Mouse (Mus musculus): ENCODE measurements around the gene Fkbp4. TPM values are rescaled to one million over a fixed set of nuclear protein-coding genes. Genes with fewer than 3 reads are reported as not detected.
A peak's percentile ranks its signal among the peaks of the same experiment; 100 is the strongest.

The Fkbp4 gene
- 156 and 174 TPM in 2 replicates for polyA plus RNA-seq (2015; fragmentation: Nextera tagmentation; extraction: Ambion mirVana)

DNA sequence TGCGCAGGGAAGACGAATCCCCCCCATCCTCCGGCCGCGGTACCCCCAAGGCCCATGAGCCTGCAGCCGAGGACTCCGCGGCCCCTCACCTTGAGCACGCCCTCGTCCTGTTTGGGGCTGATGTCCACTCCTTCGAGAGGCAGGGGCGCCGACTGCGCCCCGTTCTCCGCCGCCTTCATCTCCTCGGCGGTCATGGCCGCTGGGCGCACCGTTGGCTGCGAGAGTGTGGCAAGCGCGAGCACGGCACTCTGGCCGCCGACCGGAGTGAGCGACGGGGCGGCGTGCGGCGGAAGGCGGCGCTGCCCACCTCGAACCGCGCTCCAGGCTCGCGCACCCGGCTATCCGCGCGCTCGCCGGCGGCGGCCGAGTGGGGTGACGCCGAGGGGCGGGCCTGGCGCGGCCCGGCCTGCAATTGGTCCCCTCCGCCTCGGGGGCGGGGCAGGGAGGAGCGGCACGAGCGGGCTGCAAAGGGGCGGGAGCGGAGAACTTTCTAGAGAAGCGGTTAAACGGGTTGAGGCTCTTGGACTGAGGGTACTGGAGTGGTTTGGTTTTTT lies at the start of gene Fkbp4:
TSS of gene Fkbp4 (minus strand) at position 361 of the 554 bp plus-strand sequence.
- Histone ChIP-seq H3K9ac (ENCODE audit: low read depth, low read length) (peak within 1 kb of the TSS; percentile 87), H3K9me3 (replicated peaks; ENCODE audit: control insufficient read depth, low read length) (no peaks in the 10 kb centered on the region), H3K36me3 (ENCODE audit: control insufficient read depth, insufficient read depth) (peaks cover 19% of the 10 kb centered on the region), H3K4me3 (ENCODE audit: low read depth, low read length) (peak within 1 kb of the TSS; percentile 89), H3K27ac (ENCODE audit: low read length) (peak within 1 kb of the TSS; percentile 88), H3K27me3 (ENCODE audit: control insufficient read depth, insufficient read depth, low read depth, low read length) (no peaks in the 10 kb centered on the region), H3K4me2 (ENCODE audit: low read depth, low read length) (peak within 1 kb of the TSS; percentile 98), H3K4me1 (ENCODE audit: control insufficient read depth, low read depth, low read length) (peaks cover 41% of the 10 kb centered on the region)
- ATAC-seq (ENCODE audit: low read depth) = peak; percentile 95
- under 1% methylated on average over 66 of the region's 67 CpGs for WGBS (ENCODE audit: insufficient replicate concordance)

GRCm38 (mm10) chr6:128487736-128488135 lies 49.3 kb upstream of the Fkbp4 start:
- Histone ChIP-seq H3K4me1 (ENCODE audit: control insufficient read depth, low read depth, low read length) (no peaks in the 10 kb centered on the region), H3K27ac (ENCODE audit: low read length) (no peak overlapping the region), H3K27me3 (ENCODE audit: control insufficient read depth, insufficient read depth, low read depth, low read length) (no peaks in the 10 kb centered on the region), H3K9me3 (replicated peaks; ENCODE audit: control insufficient read depth, low read length) (no peaks in the 10 kb centered on the region), H3K4me2 (ENCODE audit: low read depth, low read length) (no peak overlapping the region), H3K36me3 (ENCODE audit: control insufficient read depth, insufficient read depth) (peaks cover 6% of the 10 kb centered on the region), H3K4me3 (ENCODE audit: low read depth, low read length) (no peak overlapping the region), H3K9ac (ENCODE audit: low read depth, low read length) (no peak overlapping the region)
- ATAC-seq (ENCODE audit: low read depth) = no peak
- 67% methylated on average over 11 of the region's 11 CpGs for WGBS (ENCODE audit: insufficient replicate concordance)

- Histone ChIP-seq H3K4me2 (ENCODE audit: low read depth, low read length) (peak overlapping the region; percentile 12; the same call in 1 of the 2 replicates), H3K27ac (ENCODE audit: low read length) (no peak overlapping the region), H3K4me1 (ENCODE audit: control insufficient read depth, low read depth, low read length) (no peaks in the 10 kb centered on the region), H3K9me3 (replicated peaks; ENCODE audit: control insufficient read depth, low read length) (no peaks in the 10 kb centered on the region), H3K9ac (ENCODE audit: low read depth, low read length) (no peak overlapping the region), H3K36me3 (ENCODE audit: control insufficient read depth, insufficient read depth) (no peaks in the 10 kb centered on the region), H3K27me3 (ENCODE audit: control insufficient read depth, insufficient read depth, low read depth, low read length) (no peaks in the 10 kb centered on the region), H3K4me3 (ENCODE audit: low read depth, low read length) (no peak overlapping the region)
- ATAC-seq (ENCODE audit: low read depth) = peak; percentile 80
- 14% methylated on average over 26 of the region's 26 CpGs for WGBS (ENCODE audit: insufficient replicate concordance)
Observed at GRCm38 (mm10) chr6:128479463-128480454, 41.3 kb upstream of the Fkbp4 start.

GRCm38 (mm10) chr6:128477495-128477894 lies 39.0 kb upstream of the Fkbp4 start:
- no peak overlapping the region for H3K4me3 ChIP-seq (ENCODE audit: low read depth, low read length)
- H3K4me2 ChIP-seq (ENCODE audit: low read depth, low read length) = no peak overlapping the region
- no peaks in the 10 kb centered on the region for H3K4me1 ChIP-seq (ENCODE audit: control insufficient read depth, low read depth, low read length)
- no peak for ATAC-seq (ENCODE audit: low read depth)
- no peaks in the 10 kb centered on the region for H3K9me3 ChIP-seq (replicated peaks; ENCODE audit: control insufficient read depth, low read length)
- H3K27me3 ChIP-seq (ENCODE audit: control insufficient read depth, insufficient read depth, low read depth, low read length) = no peaks in the 10 kb centered on the region
- no peak overlapping the region for H3K27ac ChIP-seq (ENCODE audit: low read length)
- no peak overlapping the region for H3K9ac ChIP-seq (ENCODE audit: low read depth, low read length)
- no peaks in the 10 kb centered on the region for H3K36me3 ChIP-seq (ENCODE audit: control insufficient read depth, insufficient read depth)
- 28% methylated on average over 4 of the region's 4 CpGs for WGBS (ENCODE audit: insufficient replicate concordance)

DNA sequence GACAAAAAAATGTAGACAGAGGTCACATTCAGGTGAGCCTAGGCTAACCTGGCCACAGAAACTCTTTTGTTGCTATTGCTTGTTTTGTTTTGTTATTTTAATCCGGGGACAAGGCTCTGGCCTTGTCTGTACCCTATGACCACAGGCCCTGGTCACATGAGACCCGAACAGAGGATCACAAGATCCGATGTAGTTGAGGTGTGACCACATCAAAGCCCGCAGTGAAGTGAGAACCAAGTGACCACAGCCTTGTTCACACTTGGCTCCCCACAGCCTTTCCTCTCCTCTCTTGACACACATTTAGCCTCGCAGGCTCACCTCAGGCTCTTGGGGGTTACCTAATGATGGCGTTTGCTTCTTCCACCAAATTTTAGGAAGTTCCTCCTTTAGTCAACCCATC lies 35.6 kb upstream of the Fkbp4 start:
- no peaks in the 10 kb centered on the region for H3K9me3 ChIP-seq (replicated peaks; ENCODE audit: control insufficient read depth, low read length)
- 57% methylated on average over 6 of the region's 6 CpGs for WGBS (ENCODE audit: insufficient replicate concordance)
- no peak overlapping the region for H3K4me2 ChIP-seq (ENCODE audit: low read depth, low read length)

GRCm38 (mm10) chr6:128469451-128469850 lies 31.0 kb upstream of the Fkbp4 start:
- H3K27ac ChIP-seq (ENCODE audit: low read length) = no peak overlapping the region
- 4% methylated on average over 12 of the region's 12 CpGs for WGBS (ENCODE audit: insufficient replicate concordance)
- no peaks in the 10 kb centered on the region for H3K36me3 ChIP-seq (ENCODE audit: control insufficient read depth, insufficient read depth)
- H3K9me3 ChIP-seq (replicated peaks; ENCODE audit: control insufficient read depth, low read length) = no peaks in the 10 kb centered on the region
- H3K27me3 ChIP-seq (ENCODE audit: control insufficient read depth, insufficient read depth, low read depth, low read length) = no peaks in the 10 kb centered on the region
- peaks cover 16% of the 10 kb centered on the region for H3K4me1 ChIP-seq (ENCODE audit: control insufficient read depth, low read depth, low read length)
- H3K4me2 ChIP-seq (ENCODE audit: low read depth, low read length) = no peak overlapping the region
- no peak overlapping the region for H3K4me3 ChIP-seq (ENCODE audit: low read depth, low read length)
- no peak overlapping the region for H3K9ac ChIP-seq (ENCODE audit: low read depth, low read length)
- ATAC-seq (ENCODE audit: low read depth) = no peak

More for the DNA sequence above, 35.6 kb upstream of the Fkbp4 start:
- Histone ChIP-seq H3K4me1 (ENCODE audit: control insufficient read depth, low read depth, low read length) (no peaks in the 10 kb centered on the region), H3K27ac (ENCODE audit: low read length) (no peak overlapping the region), H3K36me3 (ENCODE audit: control insufficient read depth, insufficient read depth) (no peaks in the 10 kb centered on the region), H3K4me3 (ENCODE audit: low read depth, low read length) (no peak overlapping the region), H3K27me3 (ENCODE audit: control insufficient read depth, insufficient read depth, low read depth, low read length) (no peaks in the 10 kb centered on the region), H3K9ac (ENCODE audit: low read depth, low read length) (no peak overlapping the region)
- ATAC-seq (ENCODE audit: low read depth) = no peak

GRCm38 (mm10) chr6:128467298-128467697 lies 28.8 kb upstream of the Fkbp4 start:
- Histone ChIP-seq H3K4me2 (ENCODE audit: low read depth, low read length) (no peak overlapping the region), H3K27me3 (ENCODE audit: control insufficient read depth, insufficient read depth, low read depth, low read length) (no peaks in the 10 kb centered on the region), H3K27ac (ENCODE audit: low read length) (no peak overlapping the region), H3K36me3 (ENCODE audit: control insufficient read depth, insufficient read depth) (no peaks in the 10 kb centered on the region), H3K9me3 (replicated peaks; ENCODE audit: control insufficient read depth, low read length) (no peaks in the 10 kb centered on the region), H3K9ac (ENCODE audit: low read depth, low read length) (no peak overlapping the region), H3K4me1 (ENCODE audit: control insufficient read depth, low read depth, low read length) (peaks cover 16% of the 10 kb centered on the region), H3K4me3 (ENCODE audit: low read depth, low read length) (no peak overlapping the region)
- no peak for ATAC-seq (ENCODE audit: low read depth)
- WGBS (ENCODE audit: insufficient replicate concordance) = 36% methylated on average over 2 of the region's 2 CpGs

GRCm38 (mm10) chr6:128466563-128466962 lies 28.1 kb upstream of the Fkbp4 start:
- no peak overlapping the region for H3K27ac ChIP-seq (ENCODE audit: low read length)
- no peaks in the 10 kb centered on the region for H3K9me3 ChIP-seq (replicated peaks; ENCODE audit: control insufficient read depth, low read length)
- H3K9ac ChIP-seq (ENCODE audit: low read depth, low read length) = no peak overlapping the region
- H3K36me3 ChIP-seq (ENCODE audit: control insufficient read depth, insufficient read depth) = no peaks in the 10 kb centered on the region
- H3K4me2 ChIP-seq (ENCODE audit: low read depth, low read length) = no peak overlapping the region
- no peaks in the 10 kb centered on the region for H3K27me3 ChIP-seq (ENCODE audit: control insufficient read depth, insufficient read depth, low read depth, low read length)
- H3K4me1 ChIP-seq (ENCODE audit: control insufficient read depth, low read depth, low read length) = peaks cover 16% of the 10 kb centered on the region
- WGBS (ENCODE audit: insufficient replicate concordance) = 27% methylated on average over 3 of the region's 3 CpGs
- ATAC-seq (ENCODE audit: low read depth) = peak; percentile 66
- no peak overlapping the region for H3K4me3 ChIP-seq (ENCODE audit: low read depth, low read length)

GRCm38 (mm10) chr6:128466043-128466442 lies 27.6 kb upstream of the Fkbp4 start:
- H3K36me3 ChIP-seq (ENCODE audit: control insufficient read depth, insufficient read depth) = no peaks in the 10 kb centered on the region
- no peak for ATAC-seq (ENCODE audit: low read depth)
- H3K27me3 ChIP-seq (ENCODE audit: control insufficient read depth, insufficient read depth, low read depth, low read length) = no peaks in the 10 kb centered on the region
- 58% methylated on average over 7 of the region's 7 CpGs for WGBS (ENCODE audit: insufficient replicate concordance)
- H3K9ac ChIP-seq (ENCODE audit: low read depth, low read length) = no peak overlapping the region
- H3K4me3 ChIP-seq (ENCODE audit: low read depth, low read length) = no peak overlapping the region
- no peak overlapping the region for H3K4me2 ChIP-seq (ENCODE audit: low read depth, low read length)
- H3K4me1 ChIP-seq (ENCODE audit: control insufficient read depth, low read depth, low read length) = peaks cover 16% of the 10 kb centered on the region
- H3K27ac ChIP-seq (ENCODE audit: low read length) = no peak overlapping the region
- no peaks in the 10 kb centered on the region for H3K9me3 ChIP-seq (replicated peaks; ENCODE audit: control insufficient read depth, low read length)

All from liver, embryonic 16.5 days (tissue).